Mouse (Mus musculus): ENCODE results near the gene Smim8.
"Not testable (repeated sequence)": the region's sequence is repeated elsewhere in the genome, so short reads cannot be mapped to it uniquely, and the experiment has no call there.

Gene Smim8

DNA sequence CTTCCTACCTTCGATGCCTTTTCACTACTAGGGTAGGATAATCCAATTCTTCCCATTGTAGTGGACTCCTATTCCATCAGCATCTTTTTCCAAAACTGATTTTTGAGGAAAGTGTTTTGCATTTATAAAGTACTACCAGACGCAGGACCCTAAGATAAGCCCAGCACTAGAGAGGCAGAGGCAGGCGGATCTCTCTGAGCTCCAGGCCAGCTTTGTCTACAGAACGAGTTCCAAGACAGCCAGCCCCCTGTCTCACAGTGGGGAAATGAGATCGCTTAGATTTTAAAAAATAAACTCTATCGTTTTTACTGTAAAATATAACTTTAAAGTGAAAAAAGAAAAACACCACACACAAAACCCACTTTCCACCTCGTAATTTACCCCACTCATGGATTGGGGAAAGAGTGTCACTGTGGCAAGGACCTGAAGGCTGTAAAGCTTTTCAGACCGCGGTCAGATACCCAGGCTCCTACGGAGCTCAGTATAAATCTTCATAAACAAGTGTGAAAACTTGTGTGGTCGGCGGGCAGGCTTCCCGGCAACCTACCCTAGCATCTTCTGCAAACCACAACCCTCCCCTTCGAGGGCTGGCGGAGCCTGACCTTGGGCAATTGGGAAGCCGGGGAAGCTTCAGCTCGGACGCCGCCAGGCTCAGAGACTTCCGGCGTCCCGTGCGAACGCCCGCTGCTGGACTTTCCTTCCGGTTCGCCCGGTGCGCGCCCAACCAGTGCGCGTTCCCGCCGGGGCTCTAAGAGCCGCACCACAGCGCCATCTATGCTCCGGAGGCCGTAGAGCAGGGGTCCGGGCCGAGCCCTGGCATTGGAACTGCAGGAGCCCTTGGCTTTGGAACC, at the start of gene Smim8:
TSS of gene Smim8 (minus strand) at position 747 of the 851 bp plus-strand sequence.
- peak; percentile 95 for DNase-seq (ENCODE audit: inconsistent ontology term)

DNA sequence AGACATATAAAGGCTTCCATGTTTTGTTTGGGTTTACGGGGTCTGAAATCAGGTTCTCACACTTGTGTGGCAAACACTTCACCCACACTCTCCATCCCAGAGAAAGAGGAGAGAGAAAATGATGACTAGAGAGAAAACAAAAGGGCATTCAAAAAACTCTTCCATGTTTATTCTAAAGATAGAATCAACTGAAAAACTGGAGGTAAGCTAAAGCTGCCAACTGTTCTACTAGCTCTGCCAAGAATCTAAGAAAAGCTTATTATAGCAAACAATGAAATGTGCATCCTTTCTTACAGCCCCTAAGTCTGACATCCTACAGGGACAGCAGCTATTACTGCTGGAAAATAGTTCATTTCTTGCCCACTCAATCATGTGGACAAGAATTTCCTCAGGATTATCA, 45.7 kb upstream of the Smim8 start:
- DNase-seq (ENCODE audit: inconsistent ontology term): peak; percentile 15

DNA sequence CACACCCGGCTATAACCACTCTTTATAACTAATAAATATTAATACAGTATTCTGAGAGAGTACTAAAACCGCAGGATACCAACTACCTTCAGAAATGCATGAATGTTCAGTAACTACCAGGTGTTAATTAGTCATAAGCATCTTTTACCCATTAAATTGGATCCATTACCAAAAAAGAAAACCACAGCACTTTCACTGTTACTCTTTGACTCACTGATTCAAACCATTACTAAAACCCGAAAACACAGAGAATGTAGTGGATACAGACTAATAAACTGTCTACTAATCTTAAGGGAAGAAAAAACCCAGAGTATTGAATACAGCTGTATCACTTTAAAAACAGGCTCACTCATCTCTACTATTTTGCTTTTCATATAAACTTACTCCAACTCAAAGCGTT, 41.7 kb upstream of the Smim8 start:
- no peak for DNase-seq (ENCODE audit: inconsistent ontology term)

DNA sequence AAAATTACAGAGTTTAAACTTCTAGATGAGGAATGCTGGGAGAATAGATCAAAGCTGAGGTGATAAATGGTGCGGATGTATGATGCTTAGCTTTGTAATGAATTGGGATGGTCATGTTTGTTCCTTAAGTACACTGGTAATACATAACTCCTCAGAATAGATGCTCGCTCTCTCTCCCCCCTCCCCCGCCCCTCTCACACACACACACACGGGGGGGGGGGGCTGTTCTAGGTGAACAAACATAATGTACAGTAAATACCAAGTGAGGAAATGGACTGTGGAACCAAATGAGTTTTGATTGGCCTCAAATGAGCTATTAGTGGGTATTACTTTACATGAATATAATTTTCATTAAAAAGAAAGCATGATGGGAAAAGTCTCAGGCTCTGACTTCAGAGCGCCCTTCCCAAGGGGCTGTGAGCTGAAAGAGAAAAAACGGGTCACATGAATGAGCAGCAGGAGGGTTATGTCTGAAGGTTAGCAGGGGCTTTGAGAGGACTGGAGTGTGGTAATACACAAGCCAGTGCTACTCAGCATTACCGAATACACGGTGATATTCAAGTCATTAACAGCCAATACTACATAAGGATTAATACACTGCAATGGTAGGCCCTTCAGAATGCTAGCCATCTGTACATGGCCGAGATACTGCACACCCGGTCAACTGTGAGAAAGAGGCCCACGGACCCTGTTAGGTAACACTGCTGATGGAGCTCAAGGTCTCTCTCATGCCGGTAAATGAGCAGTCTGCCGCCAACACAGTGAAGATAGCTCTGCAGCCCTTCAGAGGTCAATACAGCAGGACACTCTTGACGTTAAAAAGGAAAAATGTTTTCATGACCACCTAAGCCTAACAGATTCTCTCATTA, 23.2 kb upstream of the Smim8 start:
- DNase-seq (ENCODE audit: inconsistent ontology term): no peak

DNA sequence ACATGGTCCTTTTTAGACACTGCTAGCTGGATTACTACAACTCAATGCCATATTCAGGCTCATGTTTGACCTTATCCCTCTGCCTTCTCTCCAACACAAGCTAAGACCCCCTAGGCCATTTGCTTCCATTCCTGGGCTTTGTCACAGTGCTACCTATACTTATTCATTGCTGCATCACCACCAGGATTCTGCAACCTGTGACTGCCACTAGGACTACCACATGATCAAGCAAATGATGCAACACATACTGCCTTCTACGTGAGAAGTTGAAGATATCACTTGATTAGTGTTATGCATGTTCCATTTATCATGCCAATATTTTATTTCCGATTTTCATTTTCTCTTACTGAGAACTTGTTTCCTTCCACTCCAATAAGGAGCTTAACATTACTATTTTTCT, 19.8 kb upstream of the Smim8 start:
- no peak for DNase-seq (ENCODE audit: inconsistent ontology term)

DNA sequence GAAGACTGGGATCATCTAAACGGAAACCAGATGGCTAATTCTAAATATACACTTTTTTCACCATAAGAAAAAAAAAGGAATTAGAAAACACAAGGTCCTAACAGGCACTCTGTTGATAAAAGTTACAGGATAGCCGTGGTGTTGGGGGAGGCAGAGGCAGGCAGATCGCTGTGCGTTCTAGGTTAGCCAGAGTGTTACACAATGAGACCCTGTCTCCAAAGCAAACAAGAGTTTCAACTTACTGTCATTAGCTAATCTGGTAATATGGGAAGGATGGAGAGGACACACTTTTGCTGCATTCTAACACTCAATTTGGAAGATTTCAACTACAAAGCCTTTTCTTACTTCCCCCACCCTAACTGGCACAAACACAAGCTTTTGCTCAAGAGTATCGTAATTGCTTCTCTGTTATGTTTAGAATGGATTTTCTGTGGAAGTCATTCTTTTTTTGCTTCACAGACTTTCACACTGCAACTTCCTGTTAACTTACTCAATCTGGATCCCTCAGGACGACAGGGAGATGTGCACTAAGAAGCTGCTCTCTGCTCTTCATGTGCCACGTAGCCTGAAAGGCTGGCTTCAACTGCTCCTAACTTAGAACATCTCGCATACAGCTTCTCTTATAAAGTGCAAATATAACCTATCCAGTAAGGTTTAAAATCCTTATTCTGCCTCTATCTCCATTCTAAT, 19.2 kb upstream of the Smim8 start:
- no peak for DNase-seq (ENCODE audit: inconsistent ontology term)

DNA sequence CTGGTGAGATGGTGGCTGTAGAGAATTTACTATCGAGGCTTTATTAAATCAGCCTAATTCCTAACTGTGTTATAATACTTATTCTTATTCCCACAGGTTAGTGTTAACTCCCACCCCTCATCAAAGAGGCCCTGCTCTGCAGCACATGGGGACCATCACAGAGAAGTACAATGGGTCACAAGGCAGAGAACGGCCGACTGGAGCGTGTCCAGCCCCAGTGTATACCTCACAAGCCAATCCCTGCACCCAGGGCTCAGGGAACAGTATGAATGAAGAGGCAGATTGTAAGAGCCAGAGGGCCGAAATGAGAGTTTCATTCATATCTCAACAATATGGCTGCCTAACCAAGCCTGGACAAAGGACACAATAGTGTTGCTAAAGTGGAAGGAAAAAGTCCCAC, 18.1 kb upstream of the Smim8 start:
- no peak for DNase-seq (ENCODE audit: inconsistent ontology term)

DNA sequence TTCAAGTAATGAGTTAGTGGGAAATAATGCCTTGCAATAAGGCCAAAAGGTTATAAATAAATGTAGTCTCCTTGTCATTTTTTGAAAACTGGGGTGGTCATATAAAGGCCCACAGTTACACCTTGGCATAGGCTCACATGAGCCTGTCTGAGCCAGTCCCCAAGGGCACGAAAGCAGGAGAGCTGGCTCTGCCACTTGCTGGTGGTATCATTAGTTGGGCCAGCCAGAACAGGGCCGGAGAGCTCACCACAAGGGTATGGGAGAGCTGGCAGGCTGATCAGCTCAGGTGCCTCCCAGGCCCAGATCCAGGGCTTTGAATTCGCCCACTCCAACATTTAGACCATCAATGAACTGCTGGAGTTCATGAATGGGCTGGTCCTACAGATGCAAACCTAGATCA, 8.3 kb upstream of the Smim8 start:
- DNase-seq (ENCODE audit: inconsistent ontology term): no peak

DNA sequence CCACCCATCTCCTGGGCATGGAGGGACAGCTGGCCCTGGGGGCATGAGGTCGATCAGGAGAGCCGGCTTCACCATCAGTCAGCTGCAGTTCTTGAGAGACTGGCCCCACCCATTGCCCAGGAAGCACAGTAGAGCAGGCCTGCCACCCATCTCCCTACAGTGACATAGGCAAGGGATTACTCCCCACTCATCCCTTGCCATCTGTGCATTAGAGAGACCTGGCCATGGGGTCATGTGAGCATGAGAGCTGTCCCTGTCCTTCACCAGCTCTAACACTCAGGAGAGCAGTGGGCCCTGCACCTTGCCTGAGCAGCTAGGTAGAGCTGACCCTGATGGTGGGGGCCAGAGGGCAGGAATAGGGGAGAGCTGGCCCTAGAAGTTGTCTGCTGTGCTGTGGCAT, 7.4 kb upstream of the Smim8 start:
- no peak for DNase-seq (ENCODE audit: inconsistent ontology term)

DNA sequence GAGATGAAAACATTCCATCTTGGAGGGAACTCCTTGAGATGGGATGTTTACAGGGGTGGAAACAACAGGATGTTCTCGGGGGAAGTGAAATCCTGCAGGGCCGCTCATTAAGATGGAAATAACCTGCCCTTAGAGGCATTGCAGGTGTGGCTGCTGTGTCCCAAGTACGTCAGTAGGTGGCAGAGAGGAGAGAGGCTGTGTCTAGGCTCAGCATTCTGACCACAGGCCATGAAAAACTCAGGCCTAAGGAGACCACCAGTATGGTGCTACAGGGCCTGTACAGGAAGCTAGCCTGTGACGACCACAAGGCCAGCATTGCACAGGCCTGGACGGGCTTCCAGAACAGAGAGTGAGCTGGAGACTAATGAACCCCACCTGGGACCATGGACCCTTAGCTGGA, 6.6 kb upstream of the Smim8 start:
- DNase-seq (ENCODE audit: inconsistent ontology term): no peak

DNA sequence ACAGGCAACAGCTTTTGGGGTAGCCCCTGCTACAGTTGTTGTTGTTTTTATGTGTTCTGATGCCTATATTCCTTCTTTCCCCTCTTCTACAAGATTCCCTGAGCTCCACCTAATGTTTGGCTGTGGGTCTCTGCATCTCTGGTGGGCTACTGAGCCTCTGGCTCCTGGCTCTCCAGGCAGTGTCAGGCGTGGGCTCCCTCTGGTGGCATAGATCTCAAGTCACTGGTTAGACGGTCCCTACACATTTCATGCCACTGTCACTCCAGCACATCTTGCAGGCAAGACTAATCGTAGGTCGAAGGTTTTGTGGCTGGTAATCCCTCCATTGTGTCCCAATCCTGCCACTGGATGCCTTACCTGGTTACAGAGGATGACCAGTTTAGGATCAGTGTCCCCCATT, 4.5 kb upstream of the Smim8 start:
- no peak for DNase-seq (ENCODE audit: inconsistent ontology term)

DNA sequence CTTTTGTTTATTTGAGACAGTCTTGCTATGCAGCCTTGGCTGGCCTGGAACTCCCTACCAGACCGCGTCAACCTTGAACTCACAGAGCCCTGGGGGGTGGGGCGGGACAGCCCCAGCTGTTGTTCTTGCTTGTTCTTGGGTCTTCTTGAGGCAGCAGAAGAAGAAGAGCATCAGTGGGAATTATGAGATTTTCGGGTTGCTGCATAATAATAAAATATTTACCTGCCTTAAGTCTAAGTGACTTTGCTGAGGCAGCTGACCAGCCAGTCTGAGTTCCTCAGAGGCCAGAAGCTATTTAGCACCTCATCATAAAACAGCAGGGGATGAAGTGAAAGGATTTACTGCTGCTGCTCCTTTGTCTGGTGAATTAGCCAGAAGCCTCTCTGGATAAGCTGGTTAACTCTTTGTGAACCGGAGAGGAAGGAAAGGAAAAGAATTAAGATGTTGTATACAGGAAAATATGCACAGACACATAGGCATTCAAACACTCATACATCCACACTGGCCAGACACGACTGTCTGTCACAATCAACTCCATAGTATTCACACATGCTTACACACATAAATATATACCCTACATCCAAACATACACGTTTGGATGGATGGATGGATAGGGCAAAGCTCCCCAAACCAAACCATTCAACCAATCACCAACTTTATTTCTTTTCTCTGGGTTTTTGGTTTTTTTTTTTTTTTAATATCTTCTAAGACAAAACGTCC, 6.4 kb downstream of the Smim8 start:
- no peak for DNase-seq (ENCODE audit: inconsistent ontology term)

DNA sequence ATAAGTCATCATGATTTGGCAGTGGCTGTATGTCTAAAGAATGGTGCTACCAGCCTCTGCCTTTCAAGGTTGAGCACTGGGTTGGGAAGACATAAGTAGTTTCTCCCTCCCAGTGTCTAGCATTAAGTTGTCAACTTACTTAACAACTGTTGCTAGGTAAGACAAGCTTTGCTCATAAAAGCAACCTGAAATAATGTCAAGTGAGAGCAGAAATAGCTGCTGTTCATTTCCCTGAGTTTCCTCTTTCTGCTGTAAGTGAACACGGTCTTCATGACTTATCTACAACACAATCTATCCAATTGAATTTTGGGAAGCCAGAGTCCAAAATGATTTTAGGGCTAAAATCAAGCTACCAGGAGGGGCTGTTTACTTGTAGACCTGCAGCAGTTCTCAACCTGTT, 22.1 kb downstream of the Smim8 start, which contains the start of gene Gm136:
TSS of gene Gm136 (minus strand) at position 101 of the 400 bp plus-strand sequence.
- no peak for DNase-seq (ENCODE audit: inconsistent ontology term)

DNA sequence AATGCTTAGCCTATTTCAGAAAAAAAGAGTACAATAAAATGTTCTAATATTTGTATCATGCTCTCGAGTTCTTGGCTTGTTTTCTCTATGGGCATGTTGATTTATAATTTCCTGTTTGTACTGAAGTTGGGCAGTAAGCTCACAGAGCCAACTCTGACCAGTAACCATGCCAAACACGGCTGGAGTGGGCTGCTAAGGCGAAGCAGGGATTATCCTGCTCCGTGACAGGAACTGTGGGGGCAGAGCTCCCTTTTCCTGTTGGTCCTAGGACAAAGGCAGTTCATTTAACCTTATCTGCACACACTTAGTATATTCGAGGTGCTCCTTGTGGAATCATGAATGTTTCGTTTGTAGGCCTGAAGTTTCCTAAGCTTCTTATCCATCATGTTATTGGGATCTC, 29.0 kb downstream of the Smim8 start:
- DNase-seq (ENCODE audit: inconsistent ontology term): no peak

DNA sequence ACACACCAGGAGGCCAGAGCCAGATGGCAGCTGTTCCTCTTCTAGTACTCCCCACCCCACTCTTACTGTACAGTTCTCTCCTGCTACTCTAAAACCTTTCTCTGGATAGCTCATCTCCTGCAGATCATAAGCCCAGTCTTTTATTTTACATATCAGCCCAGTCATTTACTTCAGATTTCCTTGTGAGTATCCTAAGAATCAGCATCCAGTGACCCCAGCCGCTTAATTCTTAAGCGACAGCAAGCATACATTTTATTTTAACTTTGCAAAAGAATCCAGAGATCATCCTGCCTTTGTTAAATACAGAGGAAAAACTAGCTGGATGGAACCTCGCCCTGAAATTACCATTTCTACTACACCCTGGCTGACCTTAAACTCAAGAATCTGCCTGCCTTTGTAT, 43.8 kb downstream of the Smim8 start:
- DNase-seq (ENCODE audit: inconsistent ontology term): no peak

DNA sequence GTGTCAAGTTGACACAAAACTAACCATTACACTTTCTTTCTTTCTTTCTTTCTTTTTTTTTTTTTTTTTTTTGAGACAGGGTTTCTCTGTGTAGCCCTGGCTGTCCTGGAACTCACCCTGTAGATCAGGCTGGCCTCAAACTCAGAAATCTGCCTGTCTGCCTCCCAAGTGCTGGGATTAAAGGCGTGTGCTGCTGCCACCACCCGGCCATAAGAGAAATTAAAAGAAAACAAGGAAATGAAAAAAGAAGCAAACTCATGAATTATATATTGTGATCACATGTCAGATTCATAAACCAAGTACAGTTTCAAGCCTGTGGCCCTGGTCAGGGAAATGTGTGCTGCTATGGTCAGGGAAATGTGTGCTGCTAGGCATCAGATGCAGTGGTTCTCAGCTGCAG, 44.8 kb downstream of the Smim8 start:
- not testable (repeated sequence) for DNase-seq (ENCODE audit: inconsistent ontology term)

DNA sequence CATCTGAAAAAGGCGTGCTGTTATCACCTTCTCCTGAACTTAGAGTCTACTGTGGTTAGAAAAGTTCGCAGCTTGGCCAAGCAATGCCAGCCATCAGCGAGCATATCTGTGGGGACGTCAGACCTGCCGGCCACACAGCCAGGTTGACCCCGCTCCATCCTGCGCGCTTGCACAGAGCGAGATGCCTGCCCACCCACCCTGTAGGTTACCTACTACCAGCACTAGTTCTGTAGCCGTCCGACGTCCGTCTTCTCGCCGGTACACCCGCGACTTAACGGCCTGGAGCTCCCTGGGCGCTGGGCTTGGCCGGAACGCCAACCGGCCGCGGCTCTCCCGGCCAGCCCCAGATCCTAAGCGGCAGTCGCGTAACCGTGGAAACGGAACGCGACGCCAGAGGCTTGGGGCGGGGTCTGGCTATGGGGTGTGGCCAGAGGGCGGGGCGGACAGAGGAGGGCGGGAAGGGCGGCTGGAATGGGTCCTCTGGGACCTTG, 48.3 kb downstream of the Smim8 start, which contains the start of gene Cfap206:
TSS of gene Cfap206 (minus strand) at position 356 of the 491 bp plus-strand sequence.
- peak; percentile 84 for DNase-seq (ENCODE audit: inconsistent ontology term)

DNA sequence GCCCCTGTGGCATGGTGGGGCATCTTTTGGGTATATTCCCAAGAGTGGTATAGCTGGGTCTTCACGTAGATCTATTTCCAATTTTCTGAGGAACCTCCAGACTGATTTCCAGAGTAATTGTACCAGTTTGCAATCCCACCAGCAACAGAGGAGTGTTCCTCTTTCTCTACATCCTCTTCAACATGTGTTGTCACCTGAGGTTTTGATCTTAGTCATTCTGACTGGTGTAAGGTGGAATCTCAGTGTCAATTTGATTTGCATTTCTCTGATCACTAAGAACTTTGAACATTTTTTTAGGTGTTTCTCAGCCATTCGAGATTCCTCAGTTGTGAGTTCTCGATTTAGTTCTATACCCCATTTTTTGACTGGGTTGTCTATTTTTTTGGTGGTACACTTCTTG, 52.5 kb downstream of the Smim8 start:
- DNase-seq (ENCODE audit: inconsistent ontology term): not testable (repeated sequence)

DNA sequence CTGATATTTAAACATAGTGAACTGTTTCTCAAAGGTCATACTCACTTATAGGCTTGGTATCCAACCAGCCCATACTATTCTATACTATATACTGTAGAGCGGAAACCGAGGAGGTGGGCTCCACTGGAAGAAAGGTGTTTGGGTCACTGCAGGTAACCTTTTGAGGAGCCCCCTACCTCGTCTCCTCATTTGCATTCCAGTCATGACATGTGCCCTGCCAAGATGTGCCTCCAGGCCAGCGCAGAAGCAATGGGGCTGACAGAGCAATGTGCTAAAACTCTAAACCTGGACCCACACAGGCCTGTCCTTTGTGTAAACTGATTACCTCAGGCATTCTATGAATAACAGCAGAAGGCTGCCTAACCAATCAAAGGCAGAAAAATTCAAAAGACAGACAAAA, 53.9 kb downstream of the Smim8 start:
- no peak for DNase-seq (ENCODE audit: inconsistent ontology term)

DNA sequence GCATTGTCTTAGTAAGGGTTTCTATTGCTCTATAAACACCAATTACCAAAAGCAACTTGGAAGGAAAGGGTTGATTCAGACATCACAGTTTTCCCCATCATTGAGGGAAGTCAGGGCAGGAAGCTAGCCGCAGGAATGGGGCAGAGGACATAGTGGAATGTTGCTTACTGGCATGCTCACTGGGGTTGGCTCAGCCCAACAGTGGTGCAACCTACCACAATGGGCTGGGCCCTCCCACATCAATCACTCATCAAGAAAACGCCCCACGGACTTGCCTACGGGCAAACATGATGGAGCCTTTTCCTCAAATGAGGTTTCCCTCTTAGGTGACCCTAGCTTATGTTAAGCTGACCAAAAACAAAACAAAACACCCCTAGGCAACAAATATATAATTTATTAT, 55.0 kb downstream of the Smim8 start:
- DNase-seq (ENCODE audit: inconsistent ontology term): no peak

All from Muller cell, postnatal 12 days (primary cell).